Mouse (Mus musculus) spleen, adult 10 weeks (tissue): Measurements from ENCODE around the gene Vwc2l. TPM values are rescaled to one million over a fixed set of nuclear protein-coding genes. Genes with fewer than 3 reads are reported as not detected.

Source experiments
- polyA plus RNA-seq: library from polyadenylated mRNA; stranded (reverse); fragments of 350-450 nt; fragmentation: Illumina TruSeq; extraction: RNeasy Lipid Tissue Mini Kit (QIAGEN cat#74804); gene quantifications from one replicate; pipeline ENCODE4 v1.2.3, GENCODE M21; 2015; ENCODE audit warnings: low replicate concordance; ENCODE audit not compliant: insufficient read depth

The Vwc2l gene
- polyA plus RNA-seq, result not detected

DNA sequence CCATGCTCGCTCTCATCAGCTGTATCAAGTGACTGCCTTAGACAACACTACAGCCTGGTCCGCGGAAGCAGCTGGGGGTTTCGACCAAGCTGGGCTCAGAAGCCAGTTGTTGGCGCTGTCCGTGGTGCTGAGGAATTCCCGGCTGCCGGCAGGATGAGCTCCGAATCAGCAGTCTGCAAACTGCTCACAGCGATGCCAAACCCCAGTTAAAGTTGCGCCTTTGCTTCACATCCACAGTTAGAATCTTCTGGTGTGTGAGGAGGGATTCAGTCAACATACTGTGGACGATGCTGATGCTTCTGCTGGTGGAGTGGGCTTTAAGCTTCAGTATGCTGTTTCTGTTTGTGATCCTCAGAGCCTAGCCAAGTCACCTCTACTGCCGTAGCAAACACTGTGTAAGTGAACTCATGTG is at the start of gene Vwc2l:
Gene Vwc2l (plus strand): TSS at position 61 of the 412 bp plus-strand sequence.

